Mouse (Mus musculus) bone marrow, adult 2 months (tissue): ENCODE data around the gene Plekhb2.

Source experiments
- CTCF ChIP-seq: fragments of 200-500 bp; IDR thresholded peaks from 2 replicates; pipeline ENCODE4 v1.5.1; 2011; ENCODE audit warnings: low read length, control low read depth; ENCODE audit not compliant: control insufficient read depth, insufficient read depth
- POLR2A ChIP-seq: fragments of 200-500 bp; IDR thresholded peaks from 2 replicates; pipeline ENCODE4 v1.6.1; 2011; ENCODE audit warnings: low read depth, mild to moderate bottlenecking, control low read depth, low read length, borderline replicate concordance; ENCODE audit not compliant: control insufficient read depth

GRCm38 (mm10) chr1:34827900-34828299 lies 21.9 kb upstream of the Plekhb2 start:
- TF ChIP-seq CTCF (no peak), POLR2A (no peak)
